Mouse (Mus musculus): ENCODE measurements around the gene Paqr5.

- TF ChIP-seq POLR2A (IDR thresholded peaks at IDR 0.05; ENCODE audit: borderline replicate concordance, extremely low read depth, low read depth, low read length) (no peak), CTCF (IDR thresholded peaks at IDR 0.05; ENCODE audit: insufficient read depth, low read length) (no peak)
Measured at GRCm38 (mm10) chr9:61909633-61910032, 117.0 kb downstream of the Paqr5 start.

All from lung, adult 2 months (tissue).